Mouse (Mus musculus): ENCODE results near the gene Zfp541. TPM values are rescaled to one million over a fixed set of nuclear protein-coding genes. Genes with fewer than 3 reads are reported as not detected.

Zfp541 gene
- polyA plus RNA-seq, 1 experiment from 2014 or later: not detected

DNA sequence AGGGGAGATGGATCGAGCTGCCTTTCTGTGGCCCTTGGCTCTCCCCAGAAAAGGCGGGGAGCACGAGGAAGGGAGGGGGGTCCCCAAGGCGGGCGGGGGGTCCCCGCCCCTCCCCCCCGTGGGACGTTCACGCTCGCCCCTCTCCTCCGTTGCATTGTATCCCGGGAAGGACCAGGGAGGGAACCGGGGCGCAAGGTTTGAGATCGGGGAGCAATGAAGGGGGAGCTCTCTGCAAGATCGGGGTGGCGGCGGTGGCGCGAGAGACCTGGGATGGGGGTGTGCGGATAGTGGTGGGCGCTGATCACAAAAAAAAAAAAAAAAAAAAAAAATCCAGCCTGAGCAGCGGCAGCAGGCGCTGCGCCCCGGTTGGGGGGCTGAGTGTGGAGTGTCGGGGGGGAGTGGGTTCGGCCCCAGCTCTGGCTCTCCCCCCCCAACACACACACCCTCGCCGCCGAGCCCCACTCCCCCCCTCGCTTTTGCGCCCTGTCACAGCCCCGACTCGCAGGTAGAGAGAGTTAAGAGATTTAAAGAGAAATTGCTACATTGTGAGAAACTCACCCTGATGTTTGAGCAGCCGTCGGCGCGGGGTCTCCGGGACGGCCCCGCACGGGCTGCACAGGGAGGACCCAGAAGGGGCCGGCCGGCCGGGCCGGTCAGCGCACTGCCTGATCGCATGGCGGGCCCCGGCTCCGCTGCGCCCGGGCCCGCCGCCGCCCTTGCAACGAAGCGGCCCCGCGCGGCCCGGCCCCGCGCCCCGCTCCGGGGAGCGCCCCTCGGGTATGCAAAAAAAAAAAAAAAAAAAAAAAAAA, 14.1 kb upstream of the Zfp541 start, which contains the start of gene Bicra:
Gene Bicra, minus strand, starts transcription at position 584 of the 809 bp plus-strand sequence.
- 4% methylated on average over 40 of the region's 69 CpGs for WGBS
- DNase-seq (ENCODE audit: low spot score): peak; percentile 93
- H3K9ac ChIP-seq (replicated peaks; ENCODE audit: low read depth): peak within 1 kb of the TSS; percentile 86
- H3K4me3 ChIP-seq (ENCODE audit: low read depth, low read length): peak within 1 kb of the TSS; percentile 83
- H3K36me3 ChIP-seq (ENCODE audit: insufficient read depth, low read length): no peaks in the 10 kb centered on the region
- H3K27me3 ChIP-seq (replicated peaks; ENCODE audit: insufficient read depth, low read length): no peaks in the 10 kb centered on the region
- no peaks in the 10 kb centered on the region for H3K9me3 ChIP-seq (ENCODE audit: low read length)
- H3K27ac ChIP-seq (ENCODE audit: low read length): peak within 1 kb of the TSS; percentile 95
- peak within 1 kb of the TSS; percentile 93 for H3K4me2 ChIP-seq (replicated peaks; ENCODE audit: low read depth, low read length)
- peak; percentile 65 for ATAC-seq
- TF ChIP-seq CTCF (IDR thresholded peaks at IDR 0.05) (0 out of 2 replicates have a peak, but pooled peaks have one; percentile 1), EP300 (IDR thresholded peaks at IDR 0.05) (no peak)
- H3K4me1 ChIP-seq (ENCODE audit: insufficient read depth, low read depth, low read length): peaks cover 20% of the 10 kb centered on the region; the same call in 1 of the 2 replicates

DNA sequence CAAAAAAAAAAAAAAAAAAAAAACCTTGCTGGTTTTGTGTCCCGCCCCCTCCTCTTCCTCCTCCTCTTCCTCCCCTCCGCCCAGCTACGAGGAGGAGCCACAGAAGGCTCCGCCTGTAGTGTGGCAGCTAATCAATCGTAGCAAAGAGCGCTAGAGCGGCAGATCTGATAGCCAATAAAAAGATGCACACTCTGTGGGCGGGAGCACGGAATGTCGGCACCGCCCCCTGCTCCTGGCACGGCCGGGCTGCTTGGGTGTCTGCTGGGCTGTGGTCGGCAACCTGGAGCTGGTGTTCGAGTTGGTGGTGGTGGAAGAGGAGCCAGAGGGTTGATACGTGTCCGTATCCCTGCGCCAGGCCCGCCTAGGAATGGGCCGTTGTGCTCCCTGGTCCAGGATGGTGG, 13.4 kb upstream of the Zfp541 start:
- Histone ChIP-seq H3K27ac (ENCODE audit: low read length) (peak overlapping the region; percentile 95), H3K4me2 (replicated peaks; ENCODE audit: low read depth, low read length) (peak overlapping the region; percentile 93), H3K36me3 (ENCODE audit: insufficient read depth, low read length) (no peaks in the 10 kb centered on the region), H3K4me1 (ENCODE audit: insufficient read depth, low read depth, low read length) (peaks cover 20% of the 10 kb centered on the region; the same call in 1 of the 2 replicates), H3K9me3 (ENCODE audit: low read length) (no peaks in the 10 kb centered on the region), H3K9ac (replicated peaks; ENCODE audit: low read depth) (peak overlapping the region; percentile 86), H3K4me3 (ENCODE audit: low read depth, low read length) (peak overlapping the region; percentile 83), H3K27me3 (replicated peaks; ENCODE audit: insufficient read depth, low read length) (no peaks in the 10 kb centered on the region)
- 0% methylated on average over 19 of the region's 20 CpGs for WGBS
- peak; percentile 98 for DNase-seq (ENCODE audit: low spot score)
- TF ChIP-seq CTCF (IDR thresholded peaks at IDR 0.05) (no peak), EP300 (IDR thresholded peaks at IDR 0.05) (no peak)
- ATAC-seq: peak; percentile 80

DNA sequence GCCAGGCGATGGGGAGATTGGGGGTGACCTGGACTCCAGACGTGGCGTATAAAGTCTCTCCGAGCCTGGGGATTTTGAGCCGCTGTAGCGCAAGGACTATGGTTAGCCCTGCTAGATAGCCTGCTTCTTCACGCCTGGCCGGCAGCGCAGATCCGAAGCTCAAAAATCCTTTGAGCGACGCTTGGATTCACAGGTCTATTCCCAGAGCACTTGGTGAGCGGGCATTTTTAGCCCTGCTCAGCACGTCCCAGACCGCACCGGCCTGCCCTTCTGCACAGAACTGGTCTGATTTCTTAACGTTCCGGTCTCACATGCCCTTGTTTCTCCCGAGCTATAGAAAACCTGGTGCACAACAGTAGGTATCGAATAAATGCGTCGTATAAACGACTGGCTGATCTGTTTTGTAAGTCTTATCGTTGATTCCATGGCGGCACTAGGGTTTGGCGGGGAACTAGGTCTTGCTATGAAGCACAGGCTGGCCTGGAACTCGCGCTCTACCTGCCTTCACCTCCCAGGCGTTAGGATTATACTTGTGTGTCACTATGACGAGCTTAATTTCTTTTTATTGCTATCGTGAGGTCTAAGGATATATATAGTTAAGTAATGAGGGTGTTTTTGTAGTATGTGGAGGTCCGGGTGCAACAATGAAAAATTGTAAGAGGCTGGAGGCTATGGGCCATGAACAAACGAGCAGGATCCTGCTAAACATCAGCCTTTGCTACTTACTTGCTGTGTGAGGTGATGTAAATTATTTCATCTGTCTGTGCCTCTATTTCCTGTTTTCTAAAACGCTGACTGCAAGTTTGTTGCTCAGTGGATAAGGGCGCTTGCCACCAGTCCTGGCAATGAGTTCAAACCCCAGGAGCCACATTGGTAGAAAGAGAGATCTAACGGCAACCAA, 12.7 kb upstream of the Zfp541 start:
- Histone ChIP-seq H3K4me2 (replicated peaks; ENCODE audit: low read depth, low read length) (peak overlapping the region; percentile 93), H3K9me3 (ENCODE audit: low read length) (no peaks in the 10 kb centered on the region), H3K4me1 (ENCODE audit: insufficient read depth, low read depth, low read length) (peaks cover 18% of the 10 kb centered on the region; the same call in 1 of the 2 replicates), H3K36me3 (ENCODE audit: insufficient read depth, low read length) (no peaks in the 10 kb centered on the region), H3K4me3 (ENCODE audit: low read depth, low read length) (peak overlapping the region; percentile 83), H3K27ac (ENCODE audit: low read length) (peak overlapping the region; percentile 78), H3K9ac (replicated peaks; ENCODE audit: low read depth) (peak overlapping the region; percentile 66), H3K27me3 (replicated peaks; ENCODE audit: insufficient read depth, low read length) (no peaks in the 10 kb centered on the region)
- no peak for TF ChIP-seq EP300 (IDR thresholded peaks at IDR 0.05)
- TF ChIP-seq CTCF (IDR thresholded peaks at IDR 0.05): no peak
- WGBS: 5% methylated on average over 36 of the region's 36 CpGs
- ATAC-seq: no peak
- DNase-seq (ENCODE audit: low spot score): no peak

DNA sequence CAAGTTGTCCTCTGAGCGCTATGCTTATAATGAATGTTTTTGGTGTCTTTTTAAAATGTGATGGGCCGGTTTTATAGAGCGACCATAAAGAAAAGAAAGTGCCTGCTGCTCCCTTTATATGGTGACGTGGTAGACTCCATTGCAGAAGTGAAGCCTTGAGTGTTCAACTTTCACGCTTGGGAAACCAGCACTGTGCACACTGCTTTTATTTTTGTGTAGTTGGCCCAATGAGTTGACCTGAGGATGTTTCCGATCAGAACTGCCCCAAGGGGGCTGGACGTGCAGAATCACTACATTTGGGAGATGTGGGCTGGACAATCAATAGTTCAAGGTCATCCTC, 12.1 kb upstream of the Zfp541 start:
- TF ChIP-seq CTCF (IDR thresholded peaks at IDR 0.05) (no peak), EP300 (IDR thresholded peaks at IDR 0.05) (no peak)
- H3K27ac ChIP-seq (ENCODE audit: low read length): no peak overlapping the region
- no peaks in the 10 kb centered on the region for H3K27me3 ChIP-seq (replicated peaks; ENCODE audit: insufficient read depth, low read length)
- no peaks in the 10 kb centered on the region for H3K9me3 ChIP-seq (ENCODE audit: low read length)
- peak overlapping the region; percentile 12; the same call in 1 of the 2 replicates for H3K9ac ChIP-seq (replicated peaks; ENCODE audit: low read depth)
- peak overlapping the region; percentile 83; the same call in 1 of the 2 replicates for H3K4me3 ChIP-seq (ENCODE audit: low read depth, low read length)
- no peaks in the 10 kb centered on the region for H3K36me3 ChIP-seq (ENCODE audit: insufficient read depth, low read length)
- no peak for DNase-seq (ENCODE audit: low spot score)
- H3K4me1 ChIP-seq (ENCODE audit: insufficient read depth, low read depth, low read length): peaks cover 15% of the 10 kb centered on the region; the same call in 1 of the 2 replicates
- WGBS: 74% methylated on average over 7 of the region's 7 CpGs
- H3K4me2 ChIP-seq (replicated peaks; ENCODE audit: low read depth, low read length): peak overlapping the region; percentile 93; the same call in 1 of the 2 replicates
- ATAC-seq: no peak

DNA sequence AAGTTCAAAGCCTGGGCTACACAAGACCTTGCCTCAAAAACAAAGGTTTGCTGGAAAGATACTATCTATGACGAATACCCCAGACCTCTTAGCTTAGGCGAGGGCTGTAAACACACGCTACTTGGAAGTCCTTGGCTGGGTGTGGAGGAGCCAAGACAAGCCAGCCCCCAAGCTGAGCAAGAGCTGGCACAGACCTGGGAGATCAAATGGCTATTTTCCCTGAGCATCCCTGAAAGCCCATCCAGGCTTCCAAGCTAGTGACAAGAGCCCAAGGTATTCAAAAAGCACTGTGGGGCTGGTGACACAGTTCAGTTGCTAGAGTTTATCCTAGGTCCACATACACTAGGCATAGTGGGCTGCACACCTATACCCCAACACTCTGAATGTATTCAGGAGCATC, 11.0 kb upstream of the Zfp541 start:
- Histone ChIP-seq H3K9ac (replicated peaks; ENCODE audit: low read depth) (no peak overlapping the region), H3K27me3 (replicated peaks; ENCODE audit: insufficient read depth, low read length) (no peaks in the 10 kb centered on the region), H3K9me3 (ENCODE audit: low read length) (no peaks in the 10 kb centered on the region), H3K27ac (ENCODE audit: low read length) (no peak overlapping the region), H3K36me3 (ENCODE audit: insufficient read depth, low read length) (no peaks in the 10 kb centered on the region), H3K4me3 (ENCODE audit: low read depth, low read length) (no peak overlapping the region), H3K4me2 (replicated peaks; ENCODE audit: low read depth, low read length) (no peak overlapping the region), H3K4me1 (ENCODE audit: insufficient read depth, low read depth, low read length) (peaks cover 15% of the 10 kb centered on the region; the same call in 1 of the 2 replicates)
- TF ChIP-seq EP300 (IDR thresholded peaks at IDR 0.05): no peak
- TF ChIP-seq CTCF (IDR thresholded peaks at IDR 0.05): no peak
- DNase-seq (ENCODE audit: low spot score): no peak
- WGBS: 81% methylated on average over 3 of the region's 3 CpGs
- no peak for ATAC-seq

Data from lung, postnatal 0 days (tissue).